Mouse (Mus musculus) hindbrain, embryonic 14.5 days (tissue): ENCODE data around the gene Serpinf1. TPM values are rescaled to one million over a fixed set of nuclear protein-coding genes. Genes with fewer than 3 reads are reported as not detected.

Experiments used
- ATAC-seq: fragments of 200-750 bp; cut with Nextera tagmentation; 2 replicates; pipeline ENCODE4 v1.8.0; 2017; ENCODE audit warnings: moderate number of reproducible peaks, mild to moderate bottlenecking, moderate TSS enrichment, moderate library complexity; ENCODE audit not compliant: low FRiP score
- DNase-seq: peaks from one replicate; pipeline ENCODE4 v3.0.0-alpha.2; 2015; ENCODE audit warnings: low spot score
- H3K27ac ChIP-seq: fragments of 300-500 bp; sonication (generic); 2 replicates; pipeline ENCODE4 v1.5.1; 2014; ENCODE audit warnings: mild to moderate bottlenecking, moderate library complexity
- H3K27me3 ChIP-seq: fragments of 300-500 bp; sonication (generic); 2 replicates; pipeline ENCODE4 v1.6.1; 2014; ENCODE audit warnings: mild to moderate bottlenecking, low read length, mixed read lengths; ENCODE audit not compliant: control insufficient read depth, insufficient read depth
- H3K36me3 ChIP-seq: fragments of 300-500 bp; sonication (generic); replicated peaks from 2 replicates; pipeline ENCODE4 v1.6.1; 2014; ENCODE audit not compliant: control insufficient read depth, insufficient read depth
- H3K4me1 ChIP-seq: fragments of 300-500 bp; sonication (generic); replicated peaks from 2 replicates; pipeline ENCODE4 v1.6.1; 2014; ENCODE audit warnings: antibody characterized with exemption, low read length, mixed read lengths; ENCODE audit not compliant: control insufficient read depth, insufficient read depth
- H3K4me2 ChIP-seq: fragments of 300-500 bp; sonication (generic); replicated peaks from 2 replicates; pipeline ENCODE4 v1.6.1; 2014; ENCODE audit warnings: mild to moderate bottlenecking, moderate library complexity
- H3K4me3 ChIP-seq: fragments of 300-500 bp; sonication (generic); replicated peaks from 2 replicates; pipeline ENCODE4 v1.5.1; 2014; ENCODE audit warnings: mild to moderate bottlenecking, low read length
- H3K9ac ChIP-seq: fragments of 300-500 bp; sonication (generic); 2 replicates; pipeline ENCODE4 v1.6.1; 2014
- H3K9me3 ChIP-seq: fragments of 300-500 bp; sonication (generic); 2 replicates; pipeline ENCODE4 v1.6.1; 2016; ENCODE audit warnings: low read length; ENCODE audit not compliant: control insufficient read depth
- WGBS: fragments of 180-500 bp; shearing (Covaris S2); extraction: QIAGEN DNeasy Blood & Tissue Kit; methylation state at CpG from one replicate; pipeline ENCODE4 v1.1.7; 2014; 5-methylcytosine and 5-hydroxymethylcytosine counted together
- polyA plus RNA-seq: library from polyadenylated mRNA; unstranded; fragments of >200 nt; fragmentation: Nextera tagmentation; extraction: Ambion mirVana; gene quantifications from 2 replicates; pipeline ENCODE4 v1.2.1, GENCODE M21; 2014

Gene Serpinf1
- polyA plus RNA-seq, 1 experiment from 2014 or later: 66.1 TPM

DNA sequence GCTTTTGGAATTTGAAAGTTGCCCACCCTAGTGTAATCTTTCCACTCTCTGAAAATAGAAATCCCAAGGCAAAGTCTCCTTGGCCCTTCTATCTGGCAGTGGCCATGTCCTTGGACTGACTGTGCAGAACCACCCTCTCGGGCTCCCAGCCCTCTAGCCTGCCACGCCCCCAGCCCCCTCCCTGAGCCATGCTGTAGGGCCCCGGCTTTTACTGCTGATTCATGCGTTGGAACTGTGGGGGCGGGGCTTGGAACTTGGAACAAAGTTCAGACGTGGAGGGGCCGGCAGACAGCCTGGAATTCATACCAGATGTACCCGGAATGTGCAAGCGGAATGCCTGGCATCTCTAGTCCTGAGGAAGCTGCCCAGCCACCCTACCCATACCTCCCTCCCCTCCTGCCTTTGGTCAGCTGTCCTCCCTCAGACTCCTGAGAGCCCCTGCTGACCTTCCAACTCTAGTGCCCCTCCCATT, 40.4 kb upstream of the Serpinf1 start:
- Histone ChIP-seq H3K9ac (peak overlapping the region; percentile 73; the same call in 1 of the 2 replicates), H3K27ac (no peak overlapping the region), H3K4me2 (peak overlapping the region; percentile 76), H3K4me3 (peak overlapping the region; percentile 73; the same call in 1 of the 2 replicates), H3K27me3 (no peaks in the 10 kb centered on the region), H3K9me3 (no peaks in the 10 kb centered on the region), H3K36me3 (peaks cover 17% of the 10 kb centered on the region), H3K4me1 (peaks cover 19% of the 10 kb centered on the region)
- 7% methylated on average over 9 of the region's 9 CpGs for WGBS
- no peak for ATAC-seq
- peak; percentile 44 for DNase-seq

GRCm38 (mm10) chr11:75462253-75462783, 39.8 kb upstream of the Serpinf1 start:
- Histone ChIP-seq H3K9me3 (no peaks in the 10 kb centered on the region), H3K4me1 (peaks cover 19% of the 10 kb centered on the region), H3K9ac (peak overlapping the region; percentile 73), H3K36me3 (peaks cover 17% of the 10 kb centered on the region), H3K27ac (no peak overlapping the region), H3K27me3 (no peaks in the 10 kb centered on the region), H3K4me2 (peak overlapping the region; percentile 76), H3K4me3 (peak overlapping the region; percentile 73)
- ATAC-seq: no peak
- DNase-seq: no peak
- WGBS: 4% methylated on average over 16 of the region's 16 CpGs

DNA sequence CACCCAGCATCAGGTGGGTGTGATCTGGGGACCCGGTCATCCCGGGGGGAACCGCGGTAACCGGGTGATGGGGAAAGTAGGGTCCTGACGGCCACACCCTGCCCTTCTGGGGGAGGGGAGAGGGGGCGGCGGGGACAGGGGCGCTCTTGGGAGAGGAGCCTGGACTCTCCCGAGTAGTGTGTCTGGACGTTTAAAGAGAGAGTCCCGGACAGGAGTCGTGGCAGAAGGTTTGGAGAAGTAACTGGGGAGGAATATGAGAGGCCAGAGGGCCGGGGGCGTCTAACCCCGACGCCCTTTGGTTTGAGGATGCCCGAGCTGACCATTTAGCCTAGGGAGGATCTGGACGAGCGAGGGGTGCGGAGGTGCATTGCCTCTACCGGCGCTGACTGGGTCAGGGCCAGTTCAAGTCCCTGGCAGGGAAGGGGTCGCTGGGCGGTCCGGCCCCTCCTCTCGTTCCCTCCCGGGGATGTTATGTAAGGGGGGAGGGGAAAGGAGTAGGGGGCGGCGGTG, 39.3 kb upstream of the Serpinf1 start:
- peak; percentile 16 for ATAC-seq

GRCm38 (mm10) chr11:75460844-75461742, 38.6 kb upstream of the Serpinf1 start, which contains the start of gene Tlcd2:
TSS of gene Tlcd2 (plus strand) at chr11:75461715.
- Histone ChIP-seq H3K4me2 (peak within 1 kb of the TSS; percentile 76), H3K4me3 (peak within 1 kb of the TSS; percentile 73), H3K9me3 (no peaks in the 10 kb centered on the region), H3K9ac (peak within 1 kb of the TSS; percentile 73), H3K27ac (peak within 1 kb of the TSS; percentile 82), H3K4me1 (peaks cover 19% of the 10 kb centered on the region), H3K36me3 (peaks cover 11% of the 10 kb centered on the region), H3K27me3 (no peaks in the 10 kb centered on the region)
- under 1% methylated on average over 46 of the region's 46 CpGs for WGBS
- DNase-seq: peak; percentile 98
- ATAC-seq: peak; percentile 97

More for the DNA sequence above, 39.3 kb upstream of the Serpinf1 start:
- peaks cover 15% of the 10 kb centered on the region for H3K36me3 ChIP-seq
- H3K4me3 ChIP-seq: peak overlapping the region; percentile 73
- H3K27ac ChIP-seq: peak overlapping the region; percentile 60; the same call in 1 of the 2 replicates
- peak overlapping the region; percentile 76 for H3K4me2 ChIP-seq
- H3K9me3 ChIP-seq: no peaks in the 10 kb centered on the region
- no peaks in the 10 kb centered on the region for H3K27me3 ChIP-seq
- peak overlapping the region; percentile 73 for H3K9ac ChIP-seq
- WGBS: under 1% methylated on average over 27 of the region's 30 CpGs
- no peak for DNase-seq
- H3K4me1 ChIP-seq: peaks cover 19% of the 10 kb centered on the region

GRCm38 (mm10) chr11:75460103-75460843, 37.8 kb upstream of the Serpinf1 start:
- peak overlapping the region; percentile 44 for H3K9ac ChIP-seq
- no peaks in the 10 kb centered on the region for H3K27me3 ChIP-seq
- ATAC-seq (no peak), DNase-seq (peak; percentile 87)
- peak overlapping the region; percentile 76 for H3K4me2 ChIP-seq
- WGBS: 3% methylated on average over 19 of the region's 19 CpGs
- H3K4me3 ChIP-seq: peak overlapping the region; percentile 73
- H3K27ac ChIP-seq: peak overlapping the region; percentile 82
- H3K36me3 ChIP-seq: peaks cover 3% of the 10 kb centered on the region
- peaks cover 19% of the 10 kb centered on the region for H3K4me1 ChIP-seq
- no peaks in the 10 kb centered on the region for H3K9me3 ChIP-seq

DNA sequence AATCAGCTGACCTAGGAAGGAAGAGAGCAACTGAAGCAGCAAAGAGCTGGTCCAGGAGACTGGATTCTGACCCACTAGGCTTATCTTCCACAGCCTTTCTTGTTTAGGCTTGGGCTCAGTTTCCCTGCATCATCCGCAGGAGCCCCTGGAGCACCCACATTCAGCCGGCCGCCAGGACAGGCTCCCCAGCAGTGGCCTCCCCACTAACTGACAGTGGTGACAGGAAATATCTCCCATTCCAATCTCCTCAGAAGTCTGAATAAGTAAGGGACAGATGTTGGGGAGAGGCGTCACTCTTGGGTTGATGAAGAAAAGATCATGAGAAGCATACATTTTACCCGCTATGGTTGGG, 37.2 kb upstream of the Serpinf1 start:
- peak overlapping the region; percentile 82 for H3K27ac ChIP-seq
- no peaks in the 10 kb centered on the region for H3K9me3 ChIP-seq
- no peaks in the 10 kb centered on the region; the same call in 1 of the 2 replicates for H3K36me3 ChIP-seq
- WGBS: 34% methylated on average over 5 of the region's 5 CpGs
- H3K4me2 ChIP-seq: peak overlapping the region; percentile 76
- no peak for DNase-seq
- no peak for ATAC-seq
- H3K4me3 ChIP-seq: peak overlapping the region; percentile 73
- no peak overlapping the region for H3K9ac ChIP-seq
- H3K4me1 ChIP-seq: peaks cover 24% of the 10 kb centered on the region
- no peaks in the 10 kb centered on the region for H3K27me3 ChIP-seq

- H3K27me3 ChIP-seq: no peaks in the 10 kb centered on the region
- DNase-seq (no peak), ATAC-seq (no peak)
- no peak overlapping the region; the same call in 1 of the 2 replicates for H3K4me2 ChIP-seq
- no peak overlapping the region for H3K4me3 ChIP-seq
- H3K27ac ChIP-seq: no peak overlapping the region; the same call in 1 of the 2 replicates
- no peak overlapping the region for H3K9ac ChIP-seq
- 74% methylated on average over 5 of the region's 5 CpGs for WGBS
- no peaks in the 10 kb centered on the region for H3K36me3 ChIP-seq
- H3K4me1 ChIP-seq: peaks cover 25% of the 10 kb centered on the region
- H3K9me3 ChIP-seq: no peaks in the 10 kb centered on the region
Measured at GRCm38 (mm10) chr11:75459141-75459711, 36.7 kb upstream of the Serpinf1 start.

- Histone ChIP-seq H3K27me3 (no peaks in the 10 kb centered on the region), H3K36me3 (no peaks in the 10 kb centered on the region), H3K4me2 (no peak overlapping the region), H3K9me3 (no peaks in the 10 kb centered on the region), H3K4me1 (peaks cover 30% of the 10 kb centered on the region), H3K4me3 (no peak overlapping the region), H3K9ac (no peak overlapping the region), H3K27ac (no peak overlapping the region)
- ATAC-seq (no peak), DNase-seq (no peak)
- 82% methylated on average over 8 of the region's 8 CpGs for WGBS
Measured at GRCm38 (mm10) chr11:75458628-75459041, 36.1 kb upstream of the Serpinf1 start.
